Mouse (Mus musculus) heart, embryonic 16.5 days (tissue): Measurements from ENCODE around the gene Pik3ca. TPM values are rescaled to one million over a fixed set of nuclear protein-coding genes. Genes with fewer than 3 reads are reported as not detected.
A peak's percentile ranks its signal among the peaks of the same experiment; 100 is the strongest.

ENCODE experiments used
- ATAC-seq: fragments of 200-750 bp; cut with Nextera tagmentation; replicated peaks from 2 replicates; pipeline ENCODE4 v1.8.0; 2017; ENCODE audit warnings: moderate number of reproducible peaks; ENCODE audit not compliant: insufficient read depth, low FRiP score; ENCODE audit errors: extremely low read depth
- H3K27ac ChIP-seq: fragments of 300-500 bp; sonication (generic); 2 replicates; pipeline ENCODE4 v1.5.1; 2014; ENCODE audit warnings: mild to moderate bottlenecking, low read length, control low read depth, moderate library complexity
- H3K27me3 ChIP-seq: fragments of 300-500 bp; sonication (generic); 2 replicates; pipeline ENCODE4 v1.6.1; 2014; ENCODE audit warnings: low read length, mixed read lengths; ENCODE audit not compliant: control insufficient read depth, insufficient read depth
- H3K36me3 ChIP-seq: fragments of 300-500 bp; sonication (generic); 2 replicates; pipeline ENCODE4 v1.6.1; 2014; ENCODE audit not compliant: control insufficient read depth, insufficient read depth
- H3K4me1 ChIP-seq: fragments of 300-500 bp; sonication (generic); 2 replicates; pipeline ENCODE4 v1.6.1; 2014; ENCODE audit warnings: low read length, mixed read lengths; ENCODE audit not compliant: control insufficient read depth, insufficient read depth
- H3K4me2 ChIP-seq: fragments of 300-500 bp; sonication (generic); 2 replicates; pipeline ENCODE4 v1.6.1; 2014; ENCODE audit warnings: low read depth, mild to moderate bottlenecking, control low read depth, low read length
- H3K4me3 ChIP-seq: fragments of 300-500 bp; sonication (generic); 2 replicates; pipeline ENCODE4 v1.5.1; 2014; ENCODE audit warnings: mild to moderate bottlenecking, control low read depth, low read length
- H3K9ac ChIP-seq: fragments of 300-500 bp; sonication (generic); 2 replicates; pipeline ENCODE4 v1.6.1; 2014; ENCODE audit warnings: low read length, control low read depth
- H3K9me3 ChIP-seq: fragments of 300-500 bp; sonication (generic); replicated peaks from 2 replicates; pipeline ENCODE4 v1.6.1; 2016; ENCODE audit warnings: low read length; ENCODE audit not compliant: control insufficient read depth
- WGBS: fragments of 180-500 bp; shearing (Covaris S2); extraction: QIAGEN DNeasy Blood & Tissue Kit; methylation state at CpG from one replicate; pipeline ENCODE4 v1.1.7; 2014; 5-methylcytosine and 5-hydroxymethylcytosine counted together
- polyA plus RNA-seq: library from polyadenylated mRNA; unstranded; fragments of >200 nt; fragmentation: Nextera tagmentation; extraction: Ambion mirVana; gene quantifications from 2 replicates; pipeline ENCODE4 v1.2.1, GENCODE M21; 2015

The Pik3ca gene
- polyA plus RNA-seq, 1 experiment from 2014 or later = 7.8 TPM

- peak overlapping the region; percentile 98 for H3K9ac ChIP-seq
- H3K27ac ChIP-seq = peak overlapping the region; percentile 95
- peaks cover 19% of the 10 kb centered on the region for H3K4me1 ChIP-seq
- under 1% methylated on average over 69 of the region's 69 CpGs for WGBS
- H3K36me3 ChIP-seq = 0 out of 2 replicates have a peak, but pooled peaks cover 3% of the 10 kb centered on the region
- peak overlapping the region; percentile 72 for H3K4me2 ChIP-seq
- H3K27me3 ChIP-seq = no peaks in the 10 kb centered on the region
- no peaks in the 10 kb centered on the region for H3K9me3 ChIP-seq
- ATAC-seq = peak; percentile 94
- peak overlapping the region; percentile 91 for H3K4me3 ChIP-seq
These were observed 113.1 kb downstream of the Pik3ca start for GRCm38 (mm10) chr3:32510375-32511190.

GRCm38 (mm10) chr3:32511191-32511550 lies 113.7 kb downstream of the Pik3ca start:
- 0 out of 2 replicates have a peak, but pooled peaks have one; percentile 2 for ATAC-seq

GRCm38 (mm10) chr3:32512686-32513284 lies 115.3 kb downstream of the Pik3ca start:
- 81% methylated on average over 7 of the region's 7 CpGs for WGBS
- Histone ChIP-seq H3K4me3 (no peak overlapping the region), H3K4me1 (peaks cover 19% of the 10 kb centered on the region), H3K4me2 (no peak overlapping the region), H3K27me3 (no peaks in the 10 kb centered on the region), H3K9ac (no peak overlapping the region), H3K9me3 (no peaks in the 10 kb centered on the region), H3K27ac (no peak overlapping the region), H3K36me3 (peaks cover 12% of the 10 kb centered on the region)
- no peak for ATAC-seq

More at GRCm38 (mm10) chr3:32511191-32511550, 113.7 kb downstream of the Pik3ca start:
- 4% methylated on average over 13 of the region's 13 CpGs for WGBS
- Histone ChIP-seq H3K4me2 (peak overlapping the region; percentile 72), H3K27ac (peak overlapping the region; percentile 95), H3K9me3 (no peaks in the 10 kb centered on the region), H3K4me3 (peak overlapping the region; percentile 91), H3K36me3 (peaks cover 6% of the 10 kb centered on the region; the same call in 1 of the 2 replicates), H3K27me3 (no peaks in the 10 kb centered on the region), H3K9ac (peak overlapping the region; percentile 98), H3K4me1 (peaks cover 19% of the 10 kb centered on the region)

GRCm38 (mm10) chr3:32513528-32513927 lies 116.1 kb downstream of the Pik3ca start:
- Histone ChIP-seq H3K27ac (no peak overlapping the region), H3K4me1 (peaks cover 19% of the 10 kb centered on the region)
- no peak for ATAC-seq

More at GRCm38 (mm10) chr3:32513528-32513927, 116.1 kb downstream of the Pik3ca start:
- no peak overlapping the region for H3K4me2 ChIP-seq
- no peak overlapping the region for H3K9ac ChIP-seq
- H3K27me3 ChIP-seq = no peaks in the 10 kb centered on the region
- H3K4me3 ChIP-seq = no peak overlapping the region
- H3K9me3 ChIP-seq = no peaks in the 10 kb centered on the region
- peaks cover 14% of the 10 kb centered on the region for H3K36me3 ChIP-seq

Other genes with a start within 250 kb of the Pik3ca start
- gene Zmat3, start 31.7 kb upstream of the Pik3ca start, polyA plus RNA-seq = 3.0 and 3.6 TPM in 2 replicates
- gene Kcnmb3, start 94.6 kb downstream of the Pik3ca start, polyA plus RNA-seq = 0.11 TPM in 1 of 2 replicates, not detected in the other
- 26.7 and 31.1 TPM in 2 replicates for gene Zfp639, start 112.6 kb downstream of the Pik3ca start, polyA plus RNA-seq
- 90.8 and 92.9 TPM in 2 replicates for gene Mfn1, start 131.8 kb downstream of the Pik3ca start, polyA plus RNA-seq
- 56.3 and 61.0 TPM in 2 replicates for gene Gnb4, start 218.9 kb downstream of the Pik3ca start, polyA plus RNA-seq